Mouse (Mus musculus) intestine, embryonic 16.5 days (tissue): Measurements from ENCODE around the gene Mbnl1. TPM values are rescaled to one million over a fixed set of nuclear protein-coding genes. Genes with fewer than 3 reads are reported as not detected.

ENCODE experiments used
- ATAC-seq: fragments of 200-750 bp; cut with Nextera tagmentation; 2 replicates; pipeline ENCODE4 v1.8.0; 2017; ENCODE audit warnings: moderate TSS enrichment, moderate library complexity
- H3K27ac ChIP-seq: fragments of 300-500 bp; sonication (generic); 2 replicates; pipeline ENCODE4 v1.5.1; 2014; ENCODE audit warnings: mild to moderate bottlenecking, low read length
- H3K27me3 ChIP-seq: fragments of 300-500 bp; sonication (generic); replicated peaks from 2 replicates; pipeline ENCODE4 v1.6.1; 2014; ENCODE audit warnings: low read length, control low read depth, mixed read lengths; ENCODE audit not compliant: control insufficient read depth, insufficient read depth
- H3K36me3 ChIP-seq: fragments of 300-500 bp; sonication (generic); 2 replicates; pipeline ENCODE4 v1.6.1; 2014; ENCODE audit warnings: low read length, control low read depth; ENCODE audit not compliant: control insufficient read depth, insufficient read depth
- H3K4me1 ChIP-seq: fragments of 300-500 bp; sonication (generic); 2 replicates; pipeline ENCODE4 v1.6.1; 2014; ENCODE audit warnings: low read length, control low read depth, mixed read lengths; ENCODE audit not compliant: control insufficient read depth, insufficient read depth
- H3K4me2 ChIP-seq: fragments of 300-500 bp; sonication (generic); 2 replicates; pipeline ENCODE4 v1.6.1; 2014; ENCODE audit warnings: low read depth, low read length, control low read depth
- H3K4me3 ChIP-seq: fragments of 300-500 bp; sonication (generic); 2 replicates; pipeline ENCODE4 v1.5.1; 2014; ENCODE audit warnings: mild to moderate bottlenecking, low read length
- H3K9ac ChIP-seq: fragments of 300-500 bp; sonication (generic); 2 replicates; pipeline ENCODE4 v1.6.1; 2014; ENCODE audit warnings: low read depth, low read length
- H3K9me3 ChIP-seq: fragments of 300-500 bp; sonication (generic); 2 replicates; pipeline ENCODE4 v1.6.1; 2016; ENCODE audit warnings: low read length, control low read depth; ENCODE audit not compliant: control insufficient read depth
- WGBS: fragments of 180-500 bp; shearing (Covaris S2); extraction: QIAGEN DNeasy Blood & Tissue Kit; methylation state at CpG from one replicate; pipeline ENCODE4 v1.1.7; 2014; 5-methylcytosine and 5-hydroxymethylcytosine counted together
- polyA plus RNA-seq: library from polyadenylated mRNA; unstranded; fragments of >200 nt; fragmentation: Nextera tagmentation; extraction: Ambion mirVana; gene quantifications from 2 replicates; pipeline ENCODE4 v1.2.1, GENCODE M21; 2015

Gene Mbnl1
- polyA plus RNA-seq, 1 experiment from 2014 or later: 98.2 TPM

DNA sequence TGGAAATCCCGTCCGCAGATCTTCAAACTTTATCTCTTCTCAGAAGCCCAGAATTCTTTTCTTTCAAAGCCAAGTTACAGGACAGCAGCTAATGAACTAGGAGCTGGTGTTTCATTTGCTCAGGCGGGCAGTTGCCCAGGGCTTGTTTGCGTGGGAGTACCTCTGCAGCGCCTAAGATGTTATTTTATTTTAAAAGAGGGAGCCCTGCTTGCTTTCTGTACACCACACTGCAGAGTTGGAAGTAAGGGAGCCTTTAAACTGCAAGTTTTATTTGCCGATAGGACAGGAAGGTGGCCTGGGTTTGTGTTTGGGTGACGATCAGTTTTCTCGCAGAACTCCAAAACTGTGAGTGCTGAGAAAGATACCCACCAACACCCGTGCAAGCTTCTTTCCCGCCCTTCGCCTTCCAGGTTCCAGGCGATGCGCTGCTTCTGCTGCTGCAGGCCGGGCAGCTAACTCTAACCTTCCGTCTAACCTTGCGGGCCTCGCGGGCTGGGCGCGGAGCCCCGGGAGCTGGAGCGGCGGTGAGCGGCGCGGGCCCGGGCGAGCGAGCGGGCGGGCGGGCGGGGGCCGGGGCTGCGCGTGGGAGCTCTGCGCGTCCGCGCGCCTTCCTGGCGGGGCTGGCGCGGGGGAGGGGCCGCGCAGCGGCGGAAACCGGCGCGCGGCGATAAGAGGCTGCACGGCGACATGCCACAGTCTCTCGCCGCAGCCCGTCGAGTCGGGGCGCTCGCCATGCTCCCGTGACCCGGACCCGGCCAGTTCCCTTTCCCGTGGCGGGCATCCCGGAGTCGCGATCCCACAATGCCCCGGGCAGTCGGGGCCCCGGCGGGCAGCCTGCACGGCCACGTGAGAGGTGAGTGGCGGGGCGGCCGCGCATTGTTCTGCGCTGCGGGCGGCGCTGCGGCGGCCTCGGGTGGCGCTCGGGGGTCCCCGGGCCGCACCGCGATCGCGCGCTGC lies 28.2 kb downstream of the Mbnl1 start:
- H3K4me2 ChIP-seq: peak overlapping the region; percentile 53
- peak overlapping the region; percentile 96 for H3K9ac ChIP-seq
- H3K9me3 ChIP-seq: no peaks in the 10 kb centered on the region
- ATAC-seq: peak; percentile 80
- H3K27me3 ChIP-seq: no peaks in the 10 kb centered on the region
- peak overlapping the region; percentile 81 for H3K4me3 ChIP-seq
- H3K4me1 ChIP-seq: peaks cover 25% of the 10 kb centered on the region
- peak overlapping the region; percentile 98 for H3K27ac ChIP-seq
- H3K36me3 ChIP-seq: no peaks in the 10 kb centered on the region
- WGBS: under 1% methylated on average over 85 of the region's 96 CpGs

- peak overlapping the region; percentile 98 for H3K27ac ChIP-seq
- no peaks in the 10 kb centered on the region for H3K36me3 ChIP-seq
- under 1% methylated on average over 28 of the region's 29 CpGs for WGBS
- H3K9me3 ChIP-seq: no peaks in the 10 kb centered on the region
- peaks cover 25% of the 10 kb centered on the region for H3K4me1 ChIP-seq
- ATAC-seq: peak; percentile 83
- peak overlapping the region; percentile 53 for H3K4me2 ChIP-seq
- H3K27me3 ChIP-seq: no peaks in the 10 kb centered on the region
- H3K4me3 ChIP-seq: peak overlapping the region; percentile 81
- peak overlapping the region; percentile 96 for H3K9ac ChIP-seq
Measured at GRCm38 (mm10) chr3:60501561-60502151, 29.0 kb downstream of the Mbnl1 start.

DNA sequence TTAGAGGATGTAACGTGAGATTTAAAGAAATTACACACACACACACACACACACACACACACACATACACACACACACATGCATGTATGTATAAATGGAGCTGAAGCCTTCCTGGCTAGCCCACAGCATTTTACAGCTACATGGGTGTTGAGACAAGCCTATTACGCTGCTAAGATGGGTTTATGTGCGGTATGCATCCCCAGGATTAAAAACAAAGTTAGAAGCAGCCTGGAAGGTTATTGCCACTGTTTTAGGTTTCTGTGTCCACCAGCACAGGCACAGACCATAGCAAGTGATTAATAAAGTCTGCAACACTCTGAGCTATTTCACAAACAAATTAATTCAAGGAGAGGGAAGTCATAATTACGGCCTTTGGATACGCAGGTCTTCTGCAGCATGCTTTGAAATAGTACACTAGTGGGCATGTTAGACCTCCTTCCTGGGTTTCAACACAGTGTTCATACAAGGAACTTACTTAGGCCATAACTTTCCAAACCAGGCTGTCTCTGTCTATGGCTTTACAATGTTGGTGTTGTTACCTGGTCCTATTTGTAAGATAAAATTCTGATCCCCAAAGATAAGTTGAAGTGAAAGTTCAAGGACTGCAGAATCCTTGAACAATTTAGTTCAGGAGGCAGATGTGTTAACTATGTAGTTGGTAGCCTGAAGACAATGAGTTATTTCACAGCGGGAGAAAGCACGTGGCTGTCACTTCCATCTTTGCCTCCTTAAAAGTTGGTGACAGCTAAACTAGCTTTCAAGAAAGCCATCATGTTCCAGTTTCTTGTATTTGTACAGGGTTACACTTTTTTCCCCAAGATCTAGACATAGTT lies 29.7 kb downstream of the Mbnl1 start:
- Histone ChIP-seq H3K4me2 (peak overlapping the region; percentile 53), H3K4me3 (peak overlapping the region; percentile 81), H3K27ac (peak overlapping the region; percentile 98), H3K4me1 (peaks cover 28% of the 10 kb centered on the region), H3K27me3 (no peaks in the 10 kb centered on the region), H3K36me3 (no peaks in the 10 kb centered on the region), H3K9ac (peak overlapping the region; percentile 96), H3K9me3 (no peaks in the 10 kb centered on the region)
- WGBS: 8% methylated on average over 7 of the region's 7 CpGs
- ATAC-seq: no peak

DNA sequence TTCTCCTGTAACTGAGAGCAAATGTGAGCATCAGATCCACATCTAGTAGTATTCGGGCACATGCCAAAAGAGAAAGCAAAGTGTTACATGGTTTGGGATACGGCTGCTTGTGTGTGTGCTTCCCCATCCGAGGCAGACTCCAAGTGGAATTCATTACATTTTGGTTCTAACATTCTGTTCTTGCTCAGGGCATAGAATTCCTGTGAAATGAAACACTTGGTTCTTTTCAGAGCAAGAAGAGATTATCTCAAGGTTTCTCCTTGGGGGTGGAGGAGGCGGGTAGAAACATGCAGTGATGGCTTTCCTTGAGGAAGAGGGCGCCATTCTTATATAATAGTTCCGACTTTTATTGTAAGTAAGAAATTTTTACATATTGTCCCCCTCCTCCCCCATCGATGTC lies 30.6 kb downstream of the Mbnl1 start:
- Histone ChIP-seq H3K9ac (peak overlapping the region; percentile 96; the same call in 1 of the 2 replicates), H3K4me1 (peaks cover 31% of the 10 kb centered on the region), H3K4me3 (peak overlapping the region; percentile 81), H3K27me3 (no peaks in the 10 kb centered on the region), H3K27ac (peak overlapping the region; percentile 98; the same call in 1 of the 2 replicates), H3K36me3 (no peaks in the 10 kb centered on the region), H3K9me3 (no peaks in the 10 kb centered on the region), H3K4me2 (peak overlapping the region; percentile 53)
- no peak for ATAC-seq
- 34% methylated on average over 7 of the region's 7 CpGs for WGBS

DNA sequence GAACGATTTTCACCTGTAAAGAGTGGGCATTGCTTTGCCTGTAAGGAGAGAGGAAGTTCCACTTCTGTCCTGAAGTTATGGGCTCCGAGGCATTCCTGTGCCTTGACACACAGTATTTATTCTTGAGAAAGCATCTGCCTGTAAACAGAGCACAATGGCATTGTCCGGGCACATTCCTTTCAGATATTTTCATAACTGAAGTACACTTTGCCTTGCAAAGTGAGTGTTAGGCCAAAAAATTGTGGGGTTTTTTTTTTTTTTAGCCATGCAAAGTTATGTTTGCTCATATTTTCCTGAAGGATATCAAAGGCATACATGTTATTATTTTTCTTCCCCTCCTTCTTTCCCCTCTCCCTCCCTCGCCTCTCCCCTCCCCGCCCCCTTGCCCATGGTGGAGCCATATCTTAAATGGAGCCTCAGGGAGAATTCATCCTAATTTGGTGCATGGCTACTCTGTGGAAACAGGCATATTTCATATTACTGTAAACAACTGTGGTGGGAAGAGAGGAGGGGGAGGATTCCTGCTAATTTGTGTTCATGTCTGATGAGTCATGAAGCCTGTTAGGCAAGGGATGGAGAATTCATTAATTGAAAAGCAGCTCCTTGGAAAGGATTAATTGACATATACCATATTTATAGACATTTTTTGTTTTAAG lies 32.3 kb downstream of the Mbnl1 start:
- Histone ChIP-seq H3K4me2 (peak overlapping the region; percentile 30), H3K27ac (no peak overlapping the region)

DNA sequence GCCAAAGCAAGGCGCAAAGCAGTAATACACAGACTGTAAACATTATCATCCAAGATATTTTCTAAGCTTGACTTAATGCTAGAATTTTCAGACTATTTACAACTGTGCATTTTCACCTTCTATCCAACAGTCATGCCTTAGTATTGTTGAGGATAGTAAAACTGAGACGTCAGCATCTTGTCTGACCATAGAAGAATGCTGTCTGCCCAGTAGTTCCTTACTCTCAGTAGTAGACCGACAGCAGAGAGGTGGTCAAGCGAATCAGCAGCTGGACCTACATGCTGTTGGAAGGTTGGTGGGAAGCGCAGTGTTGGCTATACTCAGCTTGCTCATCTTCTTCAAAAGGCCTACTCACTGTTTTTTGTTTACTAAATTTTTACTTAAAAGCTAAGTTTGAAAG lies 34.2 kb downstream of the Mbnl1 start:
- H3K9ac ChIP-seq: no peak overlapping the region
- no peak overlapping the region for H3K4me3 ChIP-seq
- 87% methylated on average over 5 of the region's 5 CpGs for WGBS
- no peak overlapping the region for H3K27ac ChIP-seq
- H3K4me2 ChIP-seq: no peak overlapping the region
- no peaks in the 10 kb centered on the region for H3K36me3 ChIP-seq
- peaks cover 26% of the 10 kb centered on the region for H3K4me1 ChIP-seq
- H3K27me3 ChIP-seq: no peaks in the 10 kb centered on the region
- no peak for ATAC-seq
- H3K9me3 ChIP-seq: no peaks in the 10 kb centered on the region

More for the DNA sequence above, 32.3 kb downstream of the Mbnl1 start:
- no peaks in the 10 kb centered on the region for H3K9me3 ChIP-seq
- H3K4me3 ChIP-seq: 0 out of 2 replicates have a peak overlapping the region, but pooled peaks have one; percentile 4
- H3K9ac ChIP-seq: peak overlapping the region; percentile 24; the same call in 1 of the 2 replicates
- WGBS: 41% methylated on average over 5 of the region's 5 CpGs
- no peaks in the 10 kb centered on the region for H3K27me3 ChIP-seq
- no peaks in the 10 kb centered on the region for H3K36me3 ChIP-seq
- no peak for ATAC-seq
- peaks cover 28% of the 10 kb centered on the region for H3K4me1 ChIP-seq

DNA sequence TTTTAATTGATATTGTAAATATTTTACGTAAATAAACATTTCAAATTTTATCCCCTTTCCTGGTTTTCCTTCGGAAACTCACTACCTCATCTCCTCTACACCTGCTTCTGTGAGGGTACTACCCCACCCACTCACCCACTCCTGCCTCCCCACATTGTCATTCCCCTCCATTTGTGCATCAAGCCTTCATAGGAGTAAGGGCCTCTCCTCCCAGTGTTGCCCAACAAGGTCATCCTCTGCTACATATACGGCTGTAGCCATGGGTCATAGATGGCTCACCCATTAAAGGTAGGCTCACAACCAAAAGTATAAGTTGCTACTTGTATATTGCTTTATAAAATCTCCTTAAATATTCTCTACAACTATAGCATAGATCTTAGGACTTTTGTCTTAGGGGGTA lies 34.9 kb downstream of the Mbnl1 start:
- 84% methylated on average over 3 of the region's 3 CpGs for WGBS
- no peak for ATAC-seq
- H3K4me3 ChIP-seq: no peak overlapping the region

DNA sequence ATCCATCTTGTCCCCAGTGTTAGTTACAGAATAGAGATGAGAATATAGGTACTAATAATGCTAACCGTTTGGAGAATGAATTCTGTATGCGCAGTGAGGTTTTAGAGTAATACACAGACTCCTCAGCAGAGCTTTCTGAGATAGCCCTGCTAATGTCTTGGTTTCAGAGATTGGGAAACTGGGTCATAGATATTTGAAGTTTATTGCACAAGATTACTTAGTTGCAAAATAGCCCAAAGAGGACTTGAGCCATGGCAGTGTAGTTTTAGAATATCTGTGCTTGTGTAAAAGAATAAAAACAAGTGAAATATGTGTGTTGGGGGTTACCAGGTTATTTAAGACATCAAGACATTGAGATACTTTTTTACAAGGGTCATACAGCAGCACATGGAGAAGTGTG lies 35.3 kb downstream of the Mbnl1 start:
- Histone ChIP-seq H3K36me3 (no peaks in the 10 kb centered on the region), H3K27me3 (no peaks in the 10 kb centered on the region), H3K4me2 (no peak overlapping the region), H3K4me3 (no peak overlapping the region), H3K27ac (no peak overlapping the region), H3K9me3 (no peaks in the 10 kb centered on the region), H3K4me1 (peaks cover 26% of the 10 kb centered on the region), H3K9ac (no peak overlapping the region)
- 93% methylated on average over 2 of the region's 2 CpGs for WGBS
- no peak for ATAC-seq

More for the DNA sequence above, 34.9 kb downstream of the Mbnl1 start:
- Histone ChIP-seq H3K27ac (no peak overlapping the region), H3K9ac (no peak overlapping the region), H3K4me1 (peaks cover 26% of the 10 kb centered on the region), H3K9me3 (no peaks in the 10 kb centered on the region), H3K36me3 (no peaks in the 10 kb centered on the region), H3K27me3 (no peaks in the 10 kb centered on the region), H3K4me2 (no peak overlapping the region)
